Mouse (Mus musculus) right cerebral cortex, postnatal 4 days (tissue): ENCODE data around the gene Lif.

Source experiments
- DNase-seq: peaks from one replicate; pipeline ENCODE4 v3.0.0-alpha.2; 2022

The Lif gene

GRCm38 (mm10) chr11:4232644-4233043 is 24.7 kb upstream of the Lif start:
- no peak for DNase-seq

GRCm38 (mm10) chr11:4235052-4235655 is 22.2 kb upstream of the Lif start:
- no peak for DNase-seq

- no peak for DNase-seq
Observed at GRCm38 (mm10) chr11:4235665-4236545, 21.5 kb upstream of the Lif start, which contains the start of gene Osm. Osm (plus strand) TSS chr11:4236420.

- DNase-seq = no peak
Observed at GRCm38 (mm10) chr11:4236546-4237067, 20.8 kb upstream of the Lif start.

GRCm38 (mm10) chr11:4237389-4237912 is 19.9 kb upstream of the Lif start:
- no peak for DNase-seq

- no peak for DNase-seq
Observed at GRCm38 (mm10) chr11:4238167-4238566, 19.2 kb upstream of the Lif start.

- DNase-seq = no peak
Observed at GRCm38 (mm10) chr11:4239691-4240090, 17.7 kb upstream of the Lif start.

GRCm38 (mm10) chr11:4240151-4240550 is 17.2 kb upstream of the Lif start:
- no peak for DNase-seq

- DNase-seq = no peak
Observed at GRCm38 (mm10) chr11:4241180-4241579, 16.2 kb upstream of the Lif start.

- DNase-seq = no peak
Observed at GRCm38 (mm10) chr11:4246126-4246525, 11.2 kb upstream of the Lif start.

- DNase-seq = no peak
Observed at GRCm38 (mm10) chr11:4246623-4247022, 10.7 kb upstream of the Lif start.

- DNase-seq = no peak
Observed at GRCm38 (mm10) chr11:4247201-4247959, 10.0 kb upstream of the Lif start.

GRCm38 (mm10) chr11:4249151-4249550 is 8.2 kb upstream of the Lif start:
- no peak for DNase-seq

GRCm38 (mm10) chr11:4250290-4250689 is 7.1 kb upstream of the Lif start:
- no peak for DNase-seq

- no peak for DNase-seq
Observed at GRCm38 (mm10) chr11:4251376-4251775, 6.0 kb upstream of the Lif start.

- no peak for DNase-seq
Observed at GRCm38 (mm10) chr11:4252886-4253285, 4.5 kb upstream of the Lif start.

GRCm38 (mm10) chr11:4257756-4258155 is 399 bp downstream of the Lif start:
- DNase-seq = no peak

GRCm38 (mm10) chr11:4258657-4259082 is 1.3 kb downstream of the Lif start:
- peak; percentile 84 for DNase-seq

- DNase-seq = no peak
Observed at GRCm38 (mm10) chr11:4260463-4261187, 3.3 kb downstream of the Lif start.

- DNase-seq = peak; percentile 60
Observed at GRCm38 (mm10) chr11:4261188-4261494, 3.8 kb downstream of the Lif start.

GRCm38 (mm10) chr11:4261969-4262368 is 4.6 kb downstream of the Lif start:
- peak; percentile 61 for DNase-seq

GRCm38 (mm10) chr11:4262847-4263246 is 5.5 kb downstream of the Lif start:
- DNase-seq = no peak

GRCm38 (mm10) chr11:4263296-4263695 is 5.9 kb downstream of the Lif start:
- DNase-seq = no peak
